Mouse (Mus musculus) liver, adult 2 months (tissue): ENCODE results near the gene Gm42957.

ENCODE experiments used
- CTCF ChIP-seq: fragments of 200-500 bp; IDR thresholded peaks from 2 replicates; pipeline ENCODE4 v1.5.1; 2011; ENCODE audit warnings: low read depth, low read length, control low read depth
- POLR2A ChIP-seq: fragments of 200-500 bp; IDR thresholded peaks from 2 replicates; pipeline ENCODE4 v1.6.1; 2011; ENCODE audit warnings: low read length, control low read depth; ENCODE audit not compliant: insufficient read depth; ENCODE audit errors: extremely low read depth

DNA sequence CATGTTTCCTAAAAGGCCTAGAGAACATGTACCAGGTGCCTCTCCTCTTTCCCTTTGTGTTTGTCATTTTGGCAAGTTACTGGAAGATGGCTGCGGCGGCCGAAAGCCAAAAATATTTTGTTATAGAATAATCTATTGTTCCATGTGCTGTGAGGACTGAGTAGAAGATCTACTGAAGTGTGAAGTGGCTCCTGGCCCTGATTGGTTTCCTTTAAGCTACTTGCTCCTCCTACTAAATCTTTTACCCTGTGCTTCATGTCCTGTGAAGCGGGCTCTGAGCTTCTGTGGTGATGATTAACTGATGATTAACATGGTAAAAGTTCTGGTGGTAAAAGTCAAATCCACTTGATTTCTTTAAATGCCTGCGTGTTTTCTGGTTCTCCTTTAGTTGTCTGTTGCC, 31.6 kb downstream of the Gm42957 start:
- TF ChIP-seq CTCF: no peak
- TF ChIP-seq POLR2A: no peak
